ENCODE assay signal across 19 mouse cellular contexts in the genomic region with DNA sequence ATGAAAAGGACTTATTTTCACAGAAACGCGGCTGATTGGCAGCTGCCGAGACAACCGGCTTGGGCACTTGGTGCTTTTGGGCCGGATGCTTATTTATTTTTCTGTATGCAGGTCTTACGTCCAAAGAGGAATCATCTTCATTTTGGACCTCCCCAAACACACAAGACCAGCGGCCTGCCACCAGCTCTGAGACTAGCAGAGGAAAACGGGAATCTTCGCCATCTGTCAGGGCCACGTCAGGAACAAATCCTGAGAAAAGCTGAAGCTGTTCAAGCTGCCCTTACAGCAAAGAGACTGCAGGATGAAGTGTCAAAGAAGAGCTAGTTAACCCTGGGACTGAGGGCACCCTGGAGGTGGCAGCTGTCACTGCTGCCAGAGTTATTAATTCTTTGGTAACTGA. TPM values are rescaled to one million over a fixed set of nuclear protein-coding genes. Genes with fewer than 3 reads are reported as not detected.
DNase-seq lines count a peak whose midpoint lies in the region; ATAC-seq and TF ChIP-seq lines count a peak whose summit lies in the region.
"Had no signal": no experiment of that assay in that cellular context is flagged by ENCODE, and none has a peak within 500 bp of the region (broad histone marks: within the 10 kb centered on the region; RNA-seq: fewer than 3 reads in every experiment).

No protein-coding gene starts in this region.

- H3K4me3 ChIP-seq in forebrain, embryonic 12.5 days (replicated peaks): no peak overlapping the region
- H3K4me3 ChIP-seq in forebrain, embryonic 16.5 days (replicated peaks; ENCODE audit: low read length): no peak overlapping the region
- no peak overlapping the region for H3K4me3 ChIP-seq in layer of hippocampus, adult 2 months
- H3K4me3 ChIP-seq: heart, adult 2 months; neural tube, embryonic 12.5 days had no signal

- 0 out of 2 replicates have a peak overlapping the region, but pooled peaks have one; percentile 36 for H3K27ac ChIP-seq in forebrain, embryonic 12.5 days
- H3K27ac ChIP-seq in forebrain, embryonic 16.5 days (ENCODE audit: low read length): no peak overlapping the region
- H3K27ac ChIP-seq in layer of hippocampus, adult 2 months: peak overlapping the region; percentile 77
- H3K27ac ChIP-seq: heart, adult 2 months; neural tube, embryonic 12.5 days had no signal

- H3K27me3 ChIP-seq in forebrain, embryonic 12.5 days: no peaks in the 10 kb centered on the region
- no peaks in the 10 kb centered on the region for H3K27me3 ChIP-seq in forebrain, embryonic 16.5 days (replicated peaks; ENCODE audit: control insufficient read depth, insufficient read depth, low read length)
- H3K27me3 ChIP-seq: neural tube, embryonic 12.5 days had no signal

- no peaks in the 10 kb centered on the region for H3K9me3 ChIP-seq in forebrain, embryonic 12.5 days
- no peaks in the 10 kb centered on the region for H3K9me3 ChIP-seq in forebrain, embryonic 16.5 days (ENCODE audit: control insufficient read depth, low read length)
- H3K9me3 ChIP-seq: neural tube, embryonic 12.5 days had no signal

- H3K4me1 ChIP-seq in forebrain, embryonic 12.5 days: peaks cover 8% of the 10 kb centered on the region
- peaks cover 21% of the 10 kb centered on the region for H3K4me1 ChIP-seq in forebrain, embryonic 16.5 days (replicated peaks; ENCODE audit: control insufficient read depth, insufficient read depth, low read length)

- peak; percentile 39 for TF ChIP-seq CTCF in layer of hippocampus, adult 2 months (conservative IDR thresholded peaks at IDR 0.05)

- H3K4me2 ChIP-seq in forebrain, embryonic 12.5 days: no peak overlapping the region
- no peak overlapping the region for H3K4me2 ChIP-seq in forebrain, embryonic 16.5 days (ENCODE audit: low read length)
- H3K4me2 ChIP-seq: neural tube, embryonic 12.5 days had no signal

- peaks cover 27% of the 10 kb centered on the region for H3K36me3 ChIP-seq in forebrain, embryonic 12.5 days (replicated peaks)
- H3K36me3 ChIP-seq in forebrain, embryonic 16.5 days (ENCODE audit: control insufficient read depth, insufficient read depth): peaks cover 8% of the 10 kb centered on the region

- DNase-seq in layer of hippocampus, adult 2 months (ENCODE audit: low spot score in 2 of 2): no peak
- no peak for DNase-seq in layer of hippocampus, adult 11-12 months (ENCODE audit: low spot score)
- DNase-seq in brain, adult 2 months (ENCODE audit: low read depth, low spot score): peak; percentile 78
- peak; percentile 37 to 54 for DNase-seq in cerebellum, postnatal 14 days
- no peak for DNase-seq in adrenal gland, postnatal 10 days
- DNase-seq in ovary, postnatal 14 days (ENCODE audit: low spot score): no peak
- DNase-seq: adrenal gland, adult 8-10 months; B cell, adult 2 months; gastrocnemius, postnatal 14 days; heart, adult 2 months; kidney, adult 8-10 months; kidney, postnatal 25 days; liver; liver, postnatal 0 days; lung, postnatal 14 days; thymus, postnatal 36 days had no signal

- no peak for ATAC-seq in forebrain, embryonic 12.5 days (ENCODE audit: low FRiP score)
- no peak for ATAC-seq in forebrain, embryonic 16.5 days
- ATAC-seq: liver, postnatal 0 days had no signal

- 88% methylated on average over 10 of the region's 10 CpGs for WGBS in forebrain, embryonic 12.5 days
- WGBS in forebrain, embryonic 16.5 days: 73% methylated on average over 10 of the region's 10 CpGs

- no peak overlapping the region for H3K9ac ChIP-seq in forebrain, embryonic 12.5 days
- no peak overlapping the region for H3K9ac ChIP-seq in forebrain, embryonic 16.5 days (replicated peaks; ENCODE audit: low read depth, low read length)
- H3K9ac ChIP-seq: liver, postnatal 0 days; neural tube, embryonic 12.5 days had no signal

RNA-seq across cellular contexts. Expression of a gene that starts 13.6 kb away (rescaled TPM):
- polyA plus RNA-seq in forebrain, embryonic 12.5 days (2016; fragmentation: Nextera tagmentation; extraction: Ambion mirVana): 87.1 and 90.2 TPM in 2 replicates
- 85.6 and 96.1 TPM in 2 replicates for polyA plus RNA-seq in forebrain, embryonic 16.5 days (2015; fragmentation: Nextera tagmentation; extraction: Ambion mirVana)
- total RNA-seq in layer of hippocampus, adult 2 months (2021): 10 to 100 TPM; 11.8 to 13.1 TPM
- 10 to 100 TPM; 44.9 to 54.3 TPM for total RNA-seq in adrenal gland, postnatal 10 days (2021)

RNA-seq across cellular contexts. Expression of a gene that starts 14.5 kb away (rescaled TPM):
- polyA plus RNA-seq in forebrain, embryonic 12.5 days (2016; fragmentation: Nextera tagmentation; extraction: Ambion mirVana): 299 and 310 TPM in 2 replicates
- polyA plus RNA-seq in forebrain, embryonic 16.5 days (2015; fragmentation: Nextera tagmentation; extraction: Ambion mirVana): 296 and 326 TPM in 2 replicates
- total RNA-seq in layer of hippocampus, adult 2 months (2021): 100 to 1,000 TPM; 242 to 257 TPM
- 100 to 1,000 TPM; 212 to 265 TPM for total RNA-seq in adrenal gland, postnatal 10 days (2021)

RNA-seq across cellular contexts. Expression of a gene that starts 30.7 kb away (rescaled TPM):
- polyA plus RNA-seq in forebrain, embryonic 12.5 days (2016; fragmentation: Nextera tagmentation; extraction: Ambion mirVana): 19.4 and 23.4 TPM in 2 replicates
- polyA plus RNA-seq in forebrain, embryonic 16.5 days (2015; fragmentation: Nextera tagmentation; extraction: Ambion mirVana): 22.8 and 29.8 TPM in 2 replicates
- total RNA-seq in layer of hippocampus, adult 2 months (2021): 100 to 1,000 TPM; 168 to 183 TPM
- 10 to 100 TPM; 32.9 to 35.7 TPM for total RNA-seq in adrenal gland, postnatal 10 days (2021)

Comparison
In these comparisons a context has a peak if more than half of its experiments do, and no peak if none do; other contexts are left out.
1. DNase-seq: peak in brain, adult 2 months (single experiment) and cerebellum, postnatal 14 days (2 of 2); none in layer of hippocampus, adult 2 months (0 of 2), layer of hippocampus, adult 11-12 months (single experiment), adrenal gland, postnatal 10 days (single experiment) and ovary, postnatal 14 days (single experiment).
2. RNA of a gene that starts 30.7 kb away (total RNA-seq): 168 to 183 TPM in layer of hippocampus, adult 2 months; 32.9 to 35.7 TPM in adrenal gland, postnatal 10 days; every median in the first group is over 4 times any median in the second.